Mouse (Mus musculus): ENCODE data around the gene Ankrd23. TPM values are rescaled to one million over a fixed set of nuclear protein-coding genes. Genes with fewer than 3 reads are reported as not detected.
A peak's percentile ranks its signal among the peaks of the same experiment; 100 is the strongest.

The Ankrd23 gene
- total RNA-seq, 2 experiments from 2014 or later = 101 to 170 TPM

DNA sequence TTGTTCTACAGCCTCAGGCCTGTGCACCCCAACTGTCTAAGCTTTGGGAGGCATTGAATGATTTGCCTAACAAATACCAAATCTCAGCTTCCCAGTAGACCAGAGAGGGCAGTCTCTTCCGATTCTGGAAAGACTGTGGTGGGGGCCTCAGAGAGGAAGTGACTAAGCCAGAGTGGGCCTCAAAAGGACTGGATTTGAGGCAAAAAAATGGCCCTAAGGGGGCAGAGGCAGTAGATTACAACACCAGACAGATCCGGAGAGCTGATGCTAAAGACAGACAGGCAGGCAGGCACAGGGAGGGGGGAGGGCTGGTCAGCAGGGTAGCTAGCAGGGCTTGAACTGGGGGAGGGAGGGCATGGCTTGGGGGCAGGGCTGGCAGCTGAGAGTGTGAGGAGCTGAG, 29.7 kb upstream of the Ankrd23 start:
- no peak for DNase-seq
- intact Hi-C loops (cut with DNase I) = no loop called here

DNA sequence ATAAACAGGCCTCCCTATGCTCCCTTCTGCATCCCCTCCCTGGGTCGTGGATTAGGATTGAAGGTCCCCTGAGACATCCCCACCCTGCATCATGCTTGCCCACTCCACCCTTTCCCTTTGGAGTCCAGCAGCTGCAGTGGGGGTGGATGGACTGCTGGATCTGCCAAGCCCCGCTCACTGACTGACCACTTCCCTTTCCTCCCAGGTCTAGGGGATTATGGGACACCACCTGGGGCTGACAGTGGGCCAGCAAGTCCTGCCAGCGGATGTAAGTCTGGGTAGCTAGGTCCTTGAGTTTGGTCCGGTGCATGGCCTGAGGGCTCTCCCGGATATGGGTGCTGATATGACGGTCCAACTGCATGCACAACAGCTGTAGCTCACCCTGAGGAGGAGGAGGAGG, 27.4 kb upstream of the Ankrd23 start:
- peak; percentile 59 for DNase-seq
- intact Hi-C loops (cut with DNase I) = no loop called here

DNA sequence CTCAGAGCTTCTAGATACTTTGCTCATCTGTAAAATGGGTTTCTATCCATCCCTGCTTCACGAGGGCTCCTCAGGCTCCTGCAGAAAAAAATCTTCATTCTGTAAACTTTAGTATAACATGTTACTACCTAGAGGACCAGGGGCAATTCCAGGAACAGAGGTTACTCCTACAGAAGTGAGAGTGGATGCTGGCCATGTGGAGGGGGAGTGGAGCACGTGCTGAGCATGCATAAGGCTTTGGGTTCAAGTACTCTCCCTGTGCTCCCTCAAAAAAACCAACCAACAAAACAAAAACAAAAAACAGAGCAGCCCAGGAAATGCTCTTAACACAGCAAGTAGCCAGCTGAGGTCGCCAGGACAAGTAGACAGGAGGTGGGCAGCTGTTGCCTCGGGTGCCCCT, 26.9 kb upstream of the Ankrd23 start:
- no peak for DNase-seq
- intact Hi-C loops (cut with DNase I) = no loop called here

GRCm38 (mm10) chr1:36563197-36563596, 26.5 kb upstream of the Ankrd23 start:
- DNase-seq = peak in 1 of 2 experiments; percentile 32

DNA sequence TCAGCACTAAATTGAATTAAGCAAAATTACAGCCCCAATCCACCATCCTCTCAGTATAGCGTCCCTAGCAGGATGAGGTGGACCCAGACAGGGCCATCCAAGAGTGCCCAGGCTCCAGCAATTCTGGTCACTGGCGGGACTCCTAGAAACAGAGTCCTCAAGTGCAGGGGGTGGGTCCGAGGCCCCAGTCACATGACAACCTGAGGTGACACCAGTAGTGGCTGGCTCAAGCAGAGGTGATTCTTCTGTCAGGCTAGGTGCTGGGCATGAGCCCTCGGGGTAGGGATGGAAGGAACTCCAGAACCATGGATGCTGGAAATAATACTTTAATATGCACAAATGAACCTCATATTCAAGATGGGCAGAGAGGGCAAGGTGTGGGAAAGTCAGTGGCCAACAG, 25.7 kb upstream of the Ankrd23 start:
- DNase-seq = no peak
- intact Hi-C loops (cut with DNase I) = no loop called here

More at GRCm38 (mm10) chr1:36563197-36563596, 26.5 kb upstream of the Ankrd23 start:
- intact Hi-C loops (cut with DNase I) = no loop called here

DNA sequence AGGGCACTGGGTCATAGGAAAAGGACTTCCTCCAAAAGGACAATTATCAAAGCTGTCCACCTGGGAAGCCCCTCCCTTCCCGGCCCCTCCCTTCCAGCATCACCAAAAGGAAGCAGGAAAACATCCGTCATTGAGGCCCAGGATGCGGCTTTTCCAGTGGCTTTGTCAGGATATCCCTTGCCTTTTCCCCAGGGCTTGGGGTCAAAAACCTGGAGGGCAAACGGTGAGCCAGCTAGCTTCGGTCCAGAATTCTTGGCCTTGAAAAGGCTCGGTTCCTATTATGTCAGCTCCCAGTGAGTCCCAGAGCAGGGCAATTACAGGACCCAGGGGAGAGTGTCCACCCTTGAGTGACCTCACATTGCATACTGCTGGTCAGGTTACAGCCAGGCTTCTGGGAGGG, 24.2 kb upstream of the Ankrd23 start:
- intact Hi-C loops (cut with DNase I) = no loop called here
- DNase-seq = peak in 1 of 2 experiments; percentile 34

- intact Hi-C loops (cut with DNase I) = no loop called here
- DNase-seq = no peak
These were observed 23.2 kb upstream of the Ankrd23 start for GRCm38 (mm10) chr1:36559888-36560287.

GRCm38 (mm10) chr1:36559256-36559655, 22.6 kb upstream of the Ankrd23 start:
- peak in 1 of 2 experiments; percentile 20 for DNase-seq
- intact Hi-C loops (cut with DNase I) = no loop called here

GRCm38 (mm10) chr1:36558031-36558993, 21.6 kb upstream of the Ankrd23 start, which contains the start of gene Sema4c:
Sema4c (minus strand) TSS chr1:36558349.
- DNase-seq = peak; percentile 84
- intact Hi-C loops (cut with DNase I) = no loop called here

DNA sequence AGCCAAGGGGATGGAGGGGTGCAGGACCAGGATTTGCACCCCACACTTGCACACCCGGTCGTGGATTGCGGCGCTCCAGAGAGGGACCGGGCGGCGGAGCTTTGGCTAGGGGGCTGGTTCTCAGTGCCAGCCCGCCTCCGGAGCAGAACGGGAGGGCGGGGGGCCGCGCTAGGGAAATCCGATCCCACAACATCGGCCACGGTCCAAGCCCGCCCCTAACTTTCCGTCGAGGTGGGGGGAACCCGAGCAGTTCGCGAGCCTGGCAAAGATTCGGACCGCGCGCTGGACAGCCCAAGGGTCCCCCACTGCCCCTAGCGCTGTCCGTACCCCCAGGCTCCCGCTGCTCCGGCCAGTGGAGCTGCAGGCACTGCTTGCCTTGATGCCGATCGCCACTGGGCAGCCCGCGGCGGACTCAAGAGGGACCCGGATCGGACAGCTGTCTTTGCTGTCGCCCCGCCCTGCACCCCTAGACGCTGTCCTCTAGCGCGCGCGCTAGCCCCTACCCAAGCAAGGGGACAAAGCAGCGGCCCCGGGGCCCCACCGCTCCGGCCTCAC, 20.9 kb upstream of the Ankrd23 start:
- intact Hi-C loops (cut with DNase I) = loop anchor here (2.0 kb wide), 3 partner anchors 31 to 77 kb away; no protein-coding TSS in a partner anchor

DNA sequence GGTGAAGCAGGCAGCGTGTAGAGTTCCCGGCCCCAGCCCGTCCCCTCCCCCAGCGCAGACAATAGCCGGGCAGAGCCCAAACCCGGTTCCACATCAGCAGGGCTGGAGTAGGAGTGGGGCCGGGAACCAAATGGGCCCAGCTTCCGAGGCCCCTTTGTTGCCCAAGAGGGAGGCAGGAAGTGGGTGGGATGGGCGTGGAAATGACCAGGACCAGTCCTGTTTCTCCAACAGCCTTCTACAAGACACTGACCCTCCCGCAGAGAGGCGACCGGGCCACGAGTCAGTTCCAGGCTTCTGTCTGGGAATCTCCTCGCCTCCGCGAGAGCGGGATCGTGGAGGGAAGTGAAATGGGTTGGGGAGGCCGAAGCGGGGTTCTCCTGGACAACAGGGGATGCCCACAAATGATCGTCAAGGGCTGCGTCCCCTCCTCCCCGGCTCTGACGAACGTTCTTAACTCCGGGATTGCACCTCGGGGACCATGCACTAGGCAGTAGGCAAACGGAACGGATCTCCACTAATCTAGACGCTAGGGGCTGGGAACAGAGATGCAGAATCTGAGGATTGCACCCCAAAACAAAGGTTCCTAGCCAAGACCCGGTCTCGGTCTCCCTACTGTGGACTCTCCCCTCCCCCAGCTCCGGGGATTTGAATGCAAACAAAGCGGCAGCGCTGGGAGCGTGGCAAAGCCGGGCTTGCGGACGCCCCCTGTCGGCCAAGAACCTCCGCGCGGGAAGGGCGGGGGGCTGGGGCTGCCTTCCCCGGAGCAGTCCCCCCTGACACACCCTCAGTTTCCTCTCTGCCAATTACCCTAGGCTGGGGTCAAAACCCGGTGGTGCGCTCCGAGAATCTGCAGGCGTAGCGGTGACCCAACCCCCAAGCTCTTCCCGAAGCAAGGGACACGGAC, 20.1 kb upstream of the Ankrd23 start:
- DNase-seq = peak; percentile 95 to 97
- intact Hi-C loops (cut with DNase I) = loop anchor here (2.0 kb wide), 3 partner anchors 32 to 78 kb away; no protein-coding TSS in a partner anchor

More for the DNA sequence above, 20.9 kb upstream of the Ankrd23 start:
- peak; percentile 93 for DNase-seq

DNA sequence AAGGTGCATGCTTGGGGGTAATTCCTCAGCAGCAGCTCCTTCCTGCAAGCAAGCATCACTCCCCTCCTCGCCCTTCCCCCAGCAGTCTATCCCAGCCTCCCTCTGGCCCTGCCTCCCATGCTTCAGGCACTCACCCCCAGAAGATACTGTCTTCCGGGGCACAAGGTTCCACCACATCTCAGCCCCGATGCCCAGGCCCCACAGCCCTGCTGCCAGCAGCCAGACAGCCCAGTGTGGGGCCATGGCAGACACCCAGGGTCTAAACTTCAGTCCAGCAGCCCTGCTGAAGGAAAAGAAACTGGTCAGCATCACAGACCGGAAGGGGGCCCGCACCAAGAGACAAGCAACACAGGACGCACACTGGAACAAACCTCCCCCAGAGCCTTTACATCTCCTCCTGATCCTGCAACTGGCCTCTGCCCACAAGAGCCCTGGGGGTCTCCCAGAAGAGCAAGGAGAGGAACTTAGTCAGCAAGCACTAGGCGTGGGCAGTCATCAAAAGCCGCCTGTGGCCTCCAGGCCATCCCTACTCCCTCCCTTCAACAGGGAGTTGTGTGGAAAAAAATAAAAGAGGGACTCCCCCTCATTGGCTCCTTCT, 19.2 kb upstream of the Ankrd23 start:
- peak in 1 of 2 experiments; percentile 43 for DNase-seq
- intact Hi-C loops (cut with DNase I) = loop anchor here (2.0 kb wide), 3 partner anchors 33 to 79 kb away; no protein-coding TSS in a partner anchor

DNA sequence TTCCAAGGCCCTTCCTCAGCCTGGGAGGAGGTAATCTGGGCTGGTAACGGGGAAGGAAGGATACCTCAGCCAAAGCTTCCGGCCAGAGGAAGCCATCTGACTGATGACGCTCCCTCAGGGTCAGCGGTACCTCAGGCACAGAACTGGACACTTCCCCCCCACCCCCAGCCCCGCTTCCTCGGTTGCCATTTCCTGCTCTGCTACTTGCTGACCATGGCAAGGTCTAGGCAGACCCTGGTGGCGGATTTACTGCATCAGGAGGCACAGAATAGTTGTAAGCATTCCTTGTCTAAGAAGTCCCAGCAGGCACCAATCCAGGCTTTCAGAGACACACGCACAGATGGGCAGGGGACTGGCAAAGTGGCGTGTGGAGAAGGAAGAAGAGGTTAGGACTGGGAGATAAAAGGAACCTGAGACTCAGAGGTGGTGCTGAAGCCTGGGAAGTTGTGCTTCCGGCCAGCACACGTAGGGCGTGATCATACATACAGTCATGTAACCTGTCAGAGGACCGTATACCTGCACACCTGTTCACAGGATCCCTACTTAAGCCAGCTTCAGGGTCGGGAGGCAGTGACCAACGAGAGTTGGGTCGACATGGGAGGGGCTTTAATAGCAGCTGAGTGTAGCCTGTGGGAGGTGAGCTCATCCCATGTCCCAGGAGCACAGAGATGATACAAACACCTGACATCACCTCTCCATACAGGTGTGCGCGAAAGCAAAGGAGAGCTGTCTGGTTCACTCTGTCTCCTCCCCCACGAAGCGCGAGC, 18.1 kb upstream of the Ankrd23 start:
- no peak for DNase-seq
- intact Hi-C loops (cut with DNase I) = no loop called here

- intact Hi-C loops (cut with DNase I) = no loop called here
- no peak for DNase-seq
These were observed 15.8 kb upstream of the Ankrd23 start for GRCm38 (mm10) chr1:36552506-36552905.

- intact Hi-C loops (cut with DNase I) = no loop called here
- no peak for DNase-seq
These were observed 15.2 kb upstream of the Ankrd23 start for GRCm38 (mm10) chr1:36551904-36552303.

- no peak for DNase-seq
- intact Hi-C loops (cut with DNase I) = no loop called here
These were observed 13.6 kb upstream of the Ankrd23 start for GRCm38 (mm10) chr1:36550075-36550863.

- DNase-seq = no peak
- intact Hi-C loops (cut with DNase I) = loop anchor here (2.0 kb wide), 1 partner anchor 115 kb away; no protein-coding TSS in a partner anchor
These were observed 12.8 kb upstream of the Ankrd23 start for GRCm38 (mm10) chr1:36549491-36549890.

DNA sequence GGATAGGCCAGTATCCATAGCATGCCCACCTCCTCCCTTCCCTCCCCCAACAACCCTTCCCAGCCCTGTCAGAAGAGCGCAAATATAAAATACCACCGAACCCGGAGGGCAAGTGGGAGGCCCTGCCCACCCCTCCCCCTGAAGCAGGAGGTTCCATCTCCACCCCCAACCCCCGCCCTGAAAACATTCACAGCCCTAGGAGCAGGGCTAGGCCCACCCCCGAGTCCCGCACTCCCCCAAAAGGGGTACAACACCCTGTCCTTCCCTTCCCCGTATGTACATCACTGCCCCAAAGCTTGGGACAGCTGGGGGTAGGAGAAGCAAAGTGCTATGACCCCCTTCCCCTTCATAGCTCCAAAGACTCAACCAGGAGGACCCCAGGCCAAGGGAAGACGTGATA, 12.1 kb upstream of the Ankrd23 start:
- no peak for DNase-seq
- intact Hi-C loops (cut with DNase I) = loop anchor here (2.0 kb wide), 1 partner anchor 116 kb away; no protein-coding TSS in a partner anchor

Measured in heart, postnatal 14 days (tissue).